Comparison of ENCODE assay signal across 21 mouse cellular contexts in the genomic region with DNA sequence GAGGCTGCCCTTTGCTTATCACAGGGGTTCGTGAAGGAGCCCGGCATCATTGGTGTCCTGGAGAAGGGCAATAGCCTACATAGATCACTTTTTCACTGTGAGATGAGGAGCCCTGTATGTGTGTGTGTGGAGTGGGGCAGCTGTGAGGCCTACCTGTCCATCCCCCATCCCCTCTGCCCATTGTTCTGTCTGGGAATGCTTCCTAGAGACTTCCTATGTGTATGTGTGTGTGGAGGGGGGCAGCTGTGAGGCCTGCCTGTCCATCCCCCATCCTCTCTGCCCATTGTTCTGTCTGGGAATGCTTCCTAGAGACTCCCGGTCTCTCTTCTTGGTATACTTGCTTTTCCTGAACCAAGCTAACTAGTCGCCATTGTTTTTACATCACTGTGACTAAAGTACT.
"Had no signal": no experiment of that assay in that cellular context is flagged by ENCODE, and none has a peak within 500 bp of the region (broad histone marks: within the 10 kb centered on the region; RNA-seq: fewer than 3 reads in every experiment).

No protein-coding gene starts in this region.

- H3K27ac ChIP-seq: intestine, embryonic 15.5 days; kidney, embryonic 15.5 days; left cerebral cortex, adult 2 months; macrophage; midbrain, embryonic 12.5 days; midbrain, embryonic 15.5 days; neural tube, embryonic 12.5 days; neural tube, embryonic 15.5 days; stomach, postnatal 0 days had no signal

- H3K9me3 ChIP-seq: intestine, embryonic 15.5 days; kidney, embryonic 15.5 days; liver, embryonic 15.5 days; midbrain, embryonic 12.5 days; midbrain, embryonic 15.5 days; neural tube, embryonic 12.5 days; neural tube, embryonic 15.5 days had no signal

- ATAC-seq: intestine, embryonic 15.5 days; midbrain, embryonic 15.5 days had no signal

- H3K9ac ChIP-seq: intestine, embryonic 15.5 days; kidney, embryonic 15.5 days; liver, embryonic 15.5 days; midbrain, embryonic 12.5 days; midbrain, embryonic 15.5 days; neural tube, embryonic 12.5 days; neural tube, embryonic 15.5 days had no signal

- DNase-seq: kidney, adult 11 months; kidney, adult 8-10 months; kidney, postnatal 10 days; kidney, postnatal 36 days; layer of hippocampus, postnatal 36 days; lung, adult 2 months; right cerebral cortex, adult 18-20 months; right cerebral cortex, postnatal 14 days; right cerebral cortex, postnatal 4 days; thymus, adult 18-20 months; thymus, postnatal 36 days had no signal

- H3K4me3 ChIP-seq: intestine, embryonic 15.5 days; kidney, embryonic 15.5 days; left cerebral cortex, adult 2 months; liver, embryonic 15.5 days; midbrain, embryonic 12.5 days; midbrain, embryonic 15.5 days; neural tube, embryonic 12.5 days; neural tube, embryonic 15.5 days had no signal

- H3K4me2 ChIP-seq: intestine, embryonic 15.5 days; kidney, embryonic 15.5 days; liver, embryonic 15.5 days; midbrain, embryonic 12.5 days; midbrain, embryonic 15.5 days; neural tube, embryonic 12.5 days; neural tube, embryonic 15.5 days had no signal

- H3K27me3 ChIP-seq: intestine, embryonic 15.5 days; kidney, embryonic 15.5 days; liver, embryonic 15.5 days; midbrain, embryonic 12.5 days; midbrain, embryonic 15.5 days; neural tube, embryonic 12.5 days; neural tube, embryonic 15.5 days had no signal

- H3K36me3 ChIP-seq: intestine, embryonic 15.5 days had no signal

- H3K4me1 ChIP-seq: intestine, embryonic 15.5 days; kidney, embryonic 15.5 days; midbrain, embryonic 12.5 days; midbrain, embryonic 15.5 days; neural tube, embryonic 12.5 days had no signal
